Mouse (Mus musculus) heart, adult 2 months (tissue): ENCODE data around the gene Aldoart2. TPM values are rescaled to one million over a fixed set of nuclear protein-coding genes. Genes with fewer than 3 reads are reported as not detected.
"Not testable (repeated sequence)": the region's sequence is repeated elsewhere in the genome, so short reads cannot be mapped to it uniquely, and the experiment has no call there.

Experiments used
- DNase-seq, 2 experiments: peaks; one replicate each; pipeline ENCODE4 v3.0.0; 2021
- H3K27ac ChIP-seq: fragments of 200-600 bp; 2 replicates; pipeline ENCODE4 v1.8.1; 2022
- H3K27me3 ChIP-seq: fragments of 200-500 bp; 2 replicates; pipeline ENCODE4 v1.6.1; 2012; ENCODE audit warnings: mild to moderate bottlenecking, low read length, inconsistent platforms, mixed read lengths; ENCODE audit not compliant: control insufficient read depth, insufficient read depth
- H3K36me3 ChIP-seq: fragments of 200-500 bp; 2 replicates; pipeline ENCODE4 v1.6.1; 2012; ENCODE audit warnings: low read length, inconsistent platforms; ENCODE audit not compliant: control insufficient read depth, insufficient read depth
- H3K4me1 ChIP-seq: fragments of 200-500 bp; 2 replicates; pipeline ENCODE4 v1.6.1; 2011; ENCODE audit warnings: low read length; ENCODE audit not compliant: control insufficient read depth, insufficient read depth
- H3K4me3 ChIP-seq: fragments of 200-600 bp; 2 replicates; pipeline ENCODE4 v1.8.1; 2022
- H3K79me2 ChIP-seq: fragments of 200-500 bp; replicated peaks from 2 replicates; pipeline ENCODE4 v1.6.1; 2012; ENCODE audit warnings: mild to moderate bottlenecking, inconsistent platforms, low read length, moderate library complexity, mixed read lengths; ENCODE audit not compliant: control insufficient read depth, insufficient read depth
- H3K9ac ChIP-seq: fragments of 200-500 bp; 2 replicates; pipeline ENCODE4 v1.6.1; 2012; ENCODE audit warnings: low read depth, mild to moderate bottlenecking, control low read depth, inconsistent platforms, low read length, mixed read lengths
- CTCF ChIP-seq: fragments of 200-600 bp; IDR thresholded peaks from 2 replicates; pipeline ENCODE4 v1.8.1; 2022; ENCODE audit warnings: antibody characterized with exemption, mild to moderate bottlenecking, moderate library complexity
- EP300 ChIP-seq: fragments of 200-500 bp; IDR thresholded peaks from 2 replicates; pipeline ENCODE4 v1.6.1; 2011; ENCODE audit warnings: low read depth, low read length, control low read depth; ENCODE audit not compliant: insufficient read depth
- POLR2A ChIP-seq: fragments of 200-500 bp; IDR thresholded peaks from 2 replicates; pipeline ENCODE4 v1.6.1; 2011; ENCODE audit warnings: mild to moderate bottlenecking, low read depth, low read length, control low read depth; ENCODE audit not compliant: insufficient read depth
- WGBS: fragments of 180-500 bp; shearing (Covaris S2); methylation state at CpG from one replicate; pipeline ENCODE4 v1.1.7; 2018; 5-methylcytosine and 5-hydroxymethylcytosine counted together
- intact Hi-C: fragments of 180-260 bp; cut with DNase I; formaldehyde crosslinking; loops from one replicate; pipeline ENCODE4 v1.15.1; 2025
- polyA plus RNA-seq: library from polyadenylated mRNA; depleted of rRNA; stranded (reverse); fragments of >200 nt; gene quantifications from 2 replicates; pipeline ENCODE4 v1.2.3, GENCODE M21; 2012
- total RNA-seq, 2 experiments: library from RNA; stranded (reverse); gene quantifications; 2 replicates each; pipeline ENCODE4 v1.2.3; 2021

Aldoart2 gene
- total and polyA plus RNA-seq, 3 experiments = 0.10 TPM; not detected in 2

DNA sequence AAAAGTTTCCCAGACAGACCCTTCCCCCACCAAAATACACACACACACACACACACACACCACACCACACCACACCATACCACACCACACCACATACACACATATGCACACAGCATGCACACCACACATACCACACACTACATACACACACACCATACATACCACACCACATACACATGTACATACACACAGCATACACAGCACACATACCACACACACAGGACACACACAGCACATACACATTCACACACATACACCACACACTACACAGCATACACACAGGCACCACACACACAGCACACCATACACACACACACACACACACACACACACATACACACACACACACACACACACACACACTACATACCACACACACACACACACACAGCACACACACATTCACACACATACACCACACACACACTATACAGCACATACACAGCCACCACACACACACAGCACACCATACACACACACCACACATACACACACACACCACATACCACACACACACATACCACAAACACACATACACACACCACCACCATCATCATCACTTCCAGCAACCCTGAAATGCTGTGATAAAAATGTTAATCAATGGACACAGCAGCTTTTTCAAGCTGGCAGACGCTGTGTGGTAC, 26.6 kb upstream of the Aldoart2 start:
- WGBS = 82% methylated on average over 1 of the region's 1 CpGs
- Histone ChIP-seq H3K4me3 (no peak overlapping the region), H3K27ac (no peak overlapping the region), H3K9ac (no peak overlapping the region), H3K79me2 (no peaks in the 10 kb centered on the region), H3K27me3 (peaks cover 5% of the 10 kb centered on the region), H3K36me3 (no peaks in the 10 kb centered on the region), H3K4me1 (no peaks in the 10 kb centered on the region)
- intact Hi-C loops = no loop called here
- no peak for DNase-seq
- TF ChIP-seq POLR2A (no peak), EP300 (no peak), CTCF (no peak)

DNA sequence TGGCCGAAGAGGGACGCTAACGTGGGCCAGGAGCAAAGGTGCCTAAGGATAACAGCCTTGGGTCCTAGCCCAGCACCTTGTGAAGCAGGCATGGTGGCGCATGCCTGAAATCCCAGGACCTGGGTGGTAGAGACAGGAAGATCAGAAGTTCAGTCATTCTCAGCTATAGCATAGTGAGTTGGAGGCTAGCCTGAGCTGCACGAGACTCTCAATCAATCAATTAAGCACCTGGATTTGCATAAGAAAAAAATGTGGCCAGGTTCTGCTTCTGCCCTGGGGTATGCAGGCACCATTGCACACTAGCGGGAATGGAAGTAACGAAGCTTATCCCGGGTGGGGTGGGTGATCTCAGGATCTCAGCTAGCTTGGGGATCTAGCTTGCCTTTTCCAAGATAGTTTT, 25.9 kb upstream of the Aldoart2 start:
- H3K27me3 ChIP-seq = peaks cover 5% of the 10 kb centered on the region
- no peak overlapping the region for H3K27ac ChIP-seq
- intact Hi-C loops = no loop called here
- no peak for DNase-seq
- H3K36me3 ChIP-seq = no peaks in the 10 kb centered on the region
- no peak for TF ChIP-seq POLR2A
- TF ChIP-seq CTCF = no peak
- TF ChIP-seq EP300 = no peak
- no peak overlapping the region for H3K4me3 ChIP-seq
- H3K4me1 ChIP-seq = no peaks in the 10 kb centered on the region
- 63% methylated on average over 8 of the region's 8 CpGs for WGBS
- H3K79me2 ChIP-seq = no peaks in the 10 kb centered on the region
- no peak overlapping the region for H3K9ac ChIP-seq

DNA sequence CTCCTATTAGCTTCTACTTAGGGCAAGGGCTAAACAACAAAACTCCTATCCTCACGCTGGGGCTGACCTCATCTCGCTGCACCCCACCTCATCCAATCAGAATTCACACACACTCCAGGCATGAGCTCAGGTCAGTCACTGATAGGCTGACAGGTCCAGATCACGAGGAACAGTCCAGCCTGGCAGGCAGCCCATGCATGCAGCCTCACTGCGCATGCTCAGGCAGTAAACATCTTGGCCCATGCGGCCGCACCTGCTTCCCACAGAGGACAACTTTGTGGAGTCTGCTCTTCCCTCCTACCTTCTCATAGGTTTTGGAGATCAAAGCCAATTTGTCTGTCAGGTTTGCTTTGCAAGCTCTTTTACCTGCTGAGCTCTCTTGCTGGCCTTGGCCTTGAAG, 10.1 kb upstream of the Aldoart2 start:
- WGBS = 72% methylated on average over 6 of the region's 6 CpGs
- H3K4me1 ChIP-seq, DNase-seq, intact Hi-C loops, H3K27me3 ChIP-seq, H3K79me2 ChIP-seq, H3K4me3 ChIP-seq, H3K9ac ChIP-seq, H3K36me3 ChIP-seq, H3K27ac ChIP-seq: not testable (repeated sequence)

DNA sequence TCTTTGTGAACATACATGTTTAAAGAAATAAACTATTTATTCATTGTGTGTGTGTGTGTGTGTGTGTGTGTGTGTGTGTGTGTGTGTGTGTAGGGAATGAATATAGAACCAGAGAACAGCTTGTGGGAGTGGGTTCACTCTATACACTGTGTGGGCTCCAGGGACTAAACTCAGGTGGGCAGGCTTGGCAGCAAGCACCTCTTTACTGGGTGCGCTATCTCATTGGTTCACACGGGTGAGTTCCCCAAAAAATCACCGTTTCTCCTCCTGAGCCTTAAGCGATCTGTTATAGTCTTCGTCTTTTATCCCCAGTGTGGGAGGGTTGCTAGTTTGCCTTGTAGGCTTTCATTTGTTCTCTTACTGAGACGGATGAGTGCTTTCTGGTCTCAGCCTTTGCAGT, 7.2 kb upstream of the Aldoart2 start:
- 79% methylated on average over 6 of the region's 6 CpGs for WGBS
- Histone ChIP-seq H3K4me1 (no peaks in the 10 kb centered on the region), H3K27me3 (no peaks in the 10 kb centered on the region), H3K9ac (no peak overlapping the region), H3K27ac (no peak overlapping the region), H3K4me3 (no peak overlapping the region), H3K36me3 (no peaks in the 10 kb centered on the region), H3K79me2 (no peaks in the 10 kb centered on the region)
- intact Hi-C loops = no loop called here
- no peak for DNase-seq
- TF ChIP-seq CTCF (no peak), EP300 (no peak), POLR2A (no peak)

DNA sequence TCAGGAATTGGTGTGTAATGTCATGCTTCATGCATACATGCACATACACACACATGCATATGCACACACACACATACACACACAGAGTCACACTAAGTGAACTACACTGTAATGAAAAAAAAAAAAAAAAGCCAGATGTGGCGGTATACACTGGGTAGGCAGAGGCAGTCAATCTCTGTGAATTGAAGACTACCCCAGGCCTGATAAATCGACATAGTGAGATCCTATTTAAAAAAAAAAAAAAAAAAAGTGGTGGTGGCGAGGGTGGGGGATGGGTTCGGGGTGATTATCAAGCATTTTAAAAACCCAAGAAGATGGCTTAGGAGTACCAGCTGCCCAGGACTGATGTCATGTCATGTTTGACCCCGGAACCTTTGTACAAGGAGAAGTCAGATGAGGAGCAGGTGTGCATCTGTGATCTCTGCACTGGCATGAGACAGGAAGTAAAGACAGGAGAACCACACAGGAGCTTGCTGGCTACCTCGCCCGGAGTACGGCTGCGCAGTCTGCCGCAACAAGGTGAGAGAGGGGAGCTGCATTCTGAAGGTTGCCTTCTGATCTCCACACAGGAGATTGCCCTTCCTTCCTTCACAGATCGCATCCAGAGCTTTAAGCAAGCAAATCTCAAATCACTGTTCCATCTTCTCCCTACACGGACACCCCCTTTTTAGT, 5.7 kb upstream of the Aldoart2 start:
- DNase-seq = no peak
- Histone ChIP-seq H3K9ac (no peak overlapping the region), H3K27me3 (no peaks in the 10 kb centered on the region), H3K4me1 (no peaks in the 10 kb centered on the region), H3K36me3 (no peaks in the 10 kb centered on the region), H3K27ac (no peak overlapping the region), H3K79me2 (no peaks in the 10 kb centered on the region), H3K4me3 (no peak overlapping the region)
- TF ChIP-seq EP300 (no peak), CTCF (no peak), POLR2A (no peak)
- intact Hi-C loops = no loop called here
- WGBS = 81% methylated on average over 12 of the region's 12 CpGs

DNA sequence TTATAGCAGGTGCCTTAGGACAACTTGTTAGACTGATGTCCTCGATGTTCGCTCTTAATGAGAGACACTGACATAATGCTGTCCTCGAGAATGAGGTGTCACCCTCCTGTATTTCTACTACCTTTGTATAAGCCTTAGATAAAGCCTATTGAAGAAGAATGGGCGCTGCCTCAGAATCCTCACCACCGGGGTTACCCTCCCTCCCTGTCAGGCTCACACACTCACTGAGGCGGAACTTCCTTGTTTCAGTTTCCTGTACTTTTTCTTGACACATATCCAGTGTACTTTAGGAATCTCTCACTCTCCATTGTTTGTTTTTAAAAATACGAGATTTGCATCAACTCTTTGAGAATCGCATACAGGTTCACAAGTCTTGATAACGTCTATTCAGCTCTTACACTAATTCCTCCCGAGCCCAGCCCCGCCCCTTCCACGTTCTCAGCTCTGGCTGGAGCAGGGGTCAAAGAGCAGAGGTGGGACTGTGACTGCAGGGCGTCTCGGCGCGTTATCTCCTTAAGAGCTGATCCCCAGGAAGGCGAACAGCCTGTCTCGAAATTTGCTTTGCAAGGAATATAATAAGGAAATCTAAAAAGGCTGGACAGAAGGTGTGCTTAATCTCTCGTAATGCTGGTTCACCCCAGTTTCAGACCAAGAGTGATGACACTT, 4.9 kb upstream of the Aldoart2 start:
- WGBS = 12% methylated on average over 19 of the region's 19 CpGs
- Histone ChIP-seq H3K4me1 (no peaks in the 10 kb centered on the region), H3K27me3 (no peaks in the 10 kb centered on the region), H3K4me3 (peak overlapping the region; percentile 26), H3K79me2 (no peaks in the 10 kb centered on the region), H3K9ac (no peak overlapping the region), H3K36me3 (no peaks in the 10 kb centered on the region), H3K27ac (no peak overlapping the region)
- TF ChIP-seq EP300 (no peak), POLR2A (no peak), CTCF (no peak)
- intact Hi-C loops = no loop called here
- peak in 1 of 2 experiments; percentile 13 for DNase-seq
